Mouse (Mus musculus): ENCODE measurements around the gene Ezr. TPM values are rescaled to one million over a fixed set of nuclear protein-coding genes. Genes with fewer than 3 reads are reported as not detected.

Gene Ezr
- polyA plus RNA-seq (2015; fragmentation: Illumina TruSeq; extraction: RNeasy Lipid Tissue Mini Kit (QIAGEN cat#74804); ENCODE audit: low read depth, low replicate concordance), result 50.3 TPM

GRCm38 (mm10) chr17:6782611-6783005 lies at the start of gene Ezr:
TSS of gene Ezr (minus strand) at chr17:6782784.

Other genes starting within 250 kb of the Ezr start
- gene Dynlt1c, start 181.1 kb downstream of the Ezr start, polyA plus RNA-seq (2015; fragmentation: Illumina TruSeq; extraction: RNeasy Lipid Tissue Mini Kit (QIAGEN cat#74804); ENCODE audit: low read depth, low replicate concordance), result 7.7 TPM
- gene Dynlt1f, start 126.9 kb downstream of the Ezr start, polyA plus RNA-seq (2015; fragmentation: Illumina TruSeq; extraction: RNeasy Lipid Tissue Mini Kit (QIAGEN cat#74804); ENCODE audit: low read depth, low replicate concordance), result 18.9 TPM
- gene Sytl3, start 123.7 kb downstream of the Ezr start, polyA plus RNA-seq (2015; fragmentation: Illumina TruSeq; extraction: RNeasy Lipid Tissue Mini Kit (QIAGEN cat#74804); ENCODE audit: low read depth, low replicate concordance), result not detected
- gene Rsph3b, start 165.9 kb upstream of the Ezr start, polyA plus RNA-seq (2015; fragmentation: Illumina TruSeq; extraction: RNeasy Lipid Tissue Mini Kit (QIAGEN cat#74804); ENCODE audit: low read depth, low replicate concordance), result 26.4 TPM
- gene Tagap1, start 178.4 kb upstream of the Ezr start, polyA plus RNA-seq (2015; fragmentation: Illumina TruSeq; extraction: RNeasy Lipid Tissue Mini Kit (QIAGEN cat#74804); ENCODE audit: low read depth, low replicate concordance), result 45.8 TPM
- gene Rnaset2b, start 187.8 kb upstream of the Ezr start, polyA plus RNA-seq (2015; fragmentation: Illumina TruSeq; extraction: RNeasy Lipid Tissue Mini Kit (QIAGEN cat#74804); ENCODE audit: low read depth, low replicate concordance), result 77.0 TPM
- 0.42 TPM for gene Gm49721, start 196.1 kb upstream of the Ezr start, polyA plus RNA-seq (2015; fragmentation: Illumina TruSeq; extraction: RNeasy Lipid Tissue Mini Kit (QIAGEN cat#74804); ENCODE audit: low read depth, low replicate concordance)
- 1.4 TPM for gene Gm1604a, start 242.8 kb upstream of the Ezr start, polyA plus RNA-seq (2015; fragmentation: Illumina TruSeq; extraction: RNeasy Lipid Tissue Mini Kit (QIAGEN cat#74804); ENCODE audit: low read depth, low replicate concordance)